13 mouse cellular contexts compared by ENCODE assay signal in genomic region chr6:8105870-8106706, GRCm38 (mm10).
A peak's percentile ranks its signal among the peaks of the same experiment; 100 is the strongest.
DNase-seq lines count a peak whose midpoint lies in the region; ATAC-seq lines count a peak whose summit lies in the region.
"Had no signal": no experiment of that assay in that cellular context is flagged by ENCODE, and none has a peak within 500 bp of the region (broad histone marks: within the 10 kb centered on the region; RNA-seq: fewer than 3 reads in every experiment).

No protein-coding gene starts in this region.

- no peak overlapping the region for H3K9ac ChIP-seq in forebrain, embryonic 13.5 days
- H3K9ac ChIP-seq in midbrain, embryonic 14.5 days (replicated peaks; ENCODE audit: low read length) = no peak overlapping the region
- H3K9ac ChIP-seq in heart, embryonic 12.5 days = no peak overlapping the region
- H3K9ac ChIP-seq: limb, embryonic 15.5 days had no signal

- H3K27ac ChIP-seq in forebrain, embryonic 13.5 days = no peak overlapping the region
- H3K27ac ChIP-seq in forebrain, embryonic 10.5 days = no peak overlapping the region
- H3K27ac ChIP-seq in midbrain, embryonic 14.5 days (replicated peaks; ENCODE audit: low read depth, low read length) = no peak overlapping the region
- no peak overlapping the region for H3K27ac ChIP-seq in midbrain, embryonic 10.5 days (replicated peaks)
- H3K27ac ChIP-seq in heart, embryonic 12.5 days (ENCODE audit: poor library complexity, severe bottlenecking) = peak overlapping the region; percentile 82
- H3K27ac ChIP-seq: gastrocnemius, adult 2 months; limb, embryonic 15.5 days had no signal

- H3K9me3 ChIP-seq in forebrain, embryonic 13.5 days (replicated peaks) = no peaks in the 10 kb centered on the region
- H3K9me3 ChIP-seq in forebrain, embryonic 10.5 days = no peaks in the 10 kb centered on the region
- no peaks in the 10 kb centered on the region for H3K9me3 ChIP-seq in midbrain, embryonic 14.5 days (ENCODE audit: control insufficient read depth, low read length)
- H3K9me3 ChIP-seq in midbrain, embryonic 10.5 days (replicated peaks) = no peaks in the 10 kb centered on the region
- 0 out of 2 replicates have a peak, but pooled peaks cover 4% of the 10 kb centered on the region for H3K9me3 ChIP-seq in heart, embryonic 12.5 days (replicated peaks)
- H3K9me3 ChIP-seq: limb, embryonic 15.5 days had no signal

- 0 out of 2 replicates have a peak, but pooled peaks cover 3% of the 10 kb centered on the region for H3K4me1 ChIP-seq in forebrain, embryonic 13.5 days
- no peaks in the 10 kb centered on the region for H3K4me1 ChIP-seq in forebrain, embryonic 10.5 days
- H3K4me1 ChIP-seq in midbrain, embryonic 14.5 days (ENCODE audit: control insufficient read depth, insufficient read depth, low read length) = no peaks in the 10 kb centered on the region
- no peaks in the 10 kb centered on the region for H3K4me1 ChIP-seq in midbrain, embryonic 10.5 days
- H3K4me1 ChIP-seq in heart, embryonic 12.5 days (replicated peaks) = peaks cover 3% of the 10 kb centered on the region; the same call in 1 of the 2 replicates
- H3K4me1 ChIP-seq: limb, embryonic 15.5 days had no signal

- no peak overlapping the region for H3K4me2 ChIP-seq in forebrain, embryonic 13.5 days
- no peak overlapping the region for H3K4me2 ChIP-seq in midbrain, embryonic 14.5 days (ENCODE audit: low read length)
- no peak overlapping the region for H3K4me2 ChIP-seq in heart, embryonic 12.5 days
- H3K4me2 ChIP-seq: limb, embryonic 15.5 days had no signal

- ATAC-seq in forebrain, embryonic 13.5 days = peak; percentile 55; the same call in 1 of the 2 replicates
- ATAC-seq in midbrain, embryonic 14.5 days (ENCODE audit: low FRiP score, low TSS enrichment) = no peak
- peak; percentile 59; the same call in 1 of the 2 replicates for ATAC-seq in heart, embryonic 12.5 days (ENCODE audit: insufficient number of reproducible peaks, low FRiP score)
- ATAC-seq: inflammation-experienced regulatory T-cells, adult 6 months had no signal

- 65% methylated on average over 10 of the region's 10 CpGs for WGBS in forebrain, embryonic 13.5 days
- 86% methylated on average over 10 of the region's 10 CpGs for WGBS in forebrain, embryonic 10.5 days
- 80% methylated on average over 10 of the region's 10 CpGs for WGBS in midbrain, embryonic 14.5 days
- WGBS in midbrain, embryonic 10.5 days = 86% methylated on average over 10 of the region's 10 CpGs
- WGBS in heart, embryonic 12.5 days = 50% methylated on average over 10 of the region's 10 CpGs

- no peaks in the 10 kb centered on the region for H3K27me3 ChIP-seq in forebrain, embryonic 13.5 days
- no peaks in the 10 kb centered on the region for H3K27me3 ChIP-seq in forebrain, embryonic 10.5 days (ENCODE audit: poor library complexity, severe bottlenecking)
- no peaks in the 10 kb centered on the region for H3K27me3 ChIP-seq in midbrain, embryonic 14.5 days (ENCODE audit: control insufficient read depth, insufficient read depth, low read length)
- H3K27me3 ChIP-seq in midbrain, embryonic 10.5 days (ENCODE audit: low read depth, poor library complexity, severe bottlenecking) = no peaks in the 10 kb centered on the region
- no peaks in the 10 kb centered on the region for H3K27me3 ChIP-seq in heart, embryonic 12.5 days (replicated peaks)
- H3K27me3 ChIP-seq: limb, embryonic 15.5 days had no signal

- DNase-seq in forebrain, embryonic 10.5 days (ENCODE audit: extremely low spot score, low spot score) = no peak
- peak; percentile 17 for DNase-seq in midbrain, embryonic 14.5 days
- no peak for DNase-seq in midbrain, embryonic 10.5 days (ENCODE audit: low spot score)
- peak; percentile 6 for DNase-seq in yolk sac, embryonic 10.5 days (ENCODE audit: low spot score)
- no peak for DNase-seq in cerebellum, adult 11-12 months
- no peak for DNase-seq in frontal cortex, postnatal 36 days (ENCODE audit: low spot score in 2 of 2)
- DNase-seq: gastrocnemius, adult 2 months; layer of hippocampus, adult 9-11 months; retina, postnatal 1 day had no signal

- no peaks in the 10 kb centered on the region for H3K36me3 ChIP-seq in forebrain, embryonic 13.5 days (ENCODE audit: poor library complexity, severe bottlenecking)
- H3K36me3 ChIP-seq in forebrain, embryonic 10.5 days (replicated peaks) = no peaks in the 10 kb centered on the region
- no peaks in the 10 kb centered on the region for H3K36me3 ChIP-seq in midbrain, embryonic 14.5 days (ENCODE audit: control insufficient read depth, insufficient read depth, low read length)
- no peaks in the 10 kb centered on the region for H3K36me3 ChIP-seq in midbrain, embryonic 10.5 days
- H3K36me3 ChIP-seq in heart, embryonic 12.5 days = no peaks in the 10 kb centered on the region
- H3K36me3 ChIP-seq: limb, embryonic 15.5 days had no signal

- H3K4me3 ChIP-seq in forebrain, embryonic 13.5 days = no peak overlapping the region
- no peak overlapping the region for H3K4me3 ChIP-seq in forebrain, embryonic 10.5 days
- H3K4me3 ChIP-seq in midbrain, embryonic 14.5 days (replicated peaks; ENCODE audit: low read depth, low read length) = no peak overlapping the region
- no peak overlapping the region for H3K4me3 ChIP-seq in midbrain, embryonic 10.5 days
- no peak overlapping the region for H3K4me3 ChIP-seq in heart, embryonic 12.5 days
- H3K4me3 ChIP-seq: gastrocnemius, adult 2 months; limb, embryonic 15.5 days had no signal

Comparison
In these comparisons a context has a peak if more than half of its experiments do, and no peak if none do; other contexts are left out.
1. DNase-seq: peak in midbrain, embryonic 14.5 days (single experiment) and yolk sac, embryonic 10.5 days (single experiment); none in forebrain, embryonic 10.5 days (single experiment), midbrain, embryonic 10.5 days (single experiment), cerebellum, adult 11-12 months (single experiment) and frontal cortex, postnatal 36 days (0 of 2).